Mouse (Mus musculus) cerebellum, postnatal 4 days (tissue): ENCODE measurements around the gene Bmper.

ENCODE experiments used
- DNase-seq, 2 experiments: peaks; one replicate each; pipeline ENCODE4 v3.0.0; 2022; ENCODE audit warnings: low spot score in 2 of 2, mixed read lengths in 1 of 2

Bmper gene

GRCm38 (mm10) chr9:23374789-23375460 is 152.0 kb downstream of the Bmper start:
- no peak for DNase-seq

- DNase-seq, result no peak
These were observed 155.2 kb downstream of the Bmper start for GRCm38 (mm10) chr9:23377831-23378730.

- DNase-seq, result peak in 1 of 2 experiments; percentile 45
These were observed 155.9 kb downstream of the Bmper start for GRCm38 (mm10) chr9:23378731-23379170.

GRCm38 (mm10) chr9:23380171-23380835 is 157.4 kb downstream of the Bmper start:
- no peak for DNase-seq

GRCm38 (mm10) chr9:23383291-23383690 is 160.4 kb downstream of the Bmper start:
- DNase-seq, result peak in 1 of 2 experiments; percentile 10

- no peak for DNase-seq
These were observed 161.0 kb downstream of the Bmper start for GRCm38 (mm10) chr9:23383837-23384236.

- no peak for DNase-seq
These were observed 162.0 kb downstream of the Bmper start for GRCm38 (mm10) chr9:23384880-23385279.

GRCm38 (mm10) chr9:23386201-23386600 is 163.3 kb downstream of the Bmper start:
- DNase-seq, result no peak

GRCm38 (mm10) chr9:23390118-23390517 is 167.2 kb downstream of the Bmper start:
- DNase-seq, result no peak

GRCm38 (mm10) chr9:23394652-23395317 is 171.9 kb downstream of the Bmper start:
- no peak for DNase-seq

GRCm38 (mm10) chr9:23396186-23396585 is 173.3 kb downstream of the Bmper start:
- no peak for DNase-seq

GRCm38 (mm10) chr9:23397876-23398275 is 175.0 kb downstream of the Bmper start:
- no peak for DNase-seq

GRCm38 (mm10) chr9:23399638-23400284 is 176.9 kb downstream of the Bmper start:
- DNase-seq, result no peak

- DNase-seq, result no peak
These were observed 184.5 kb downstream of the Bmper start for GRCm38 (mm10) chr9:23407416-23407815.

GRCm38 (mm10) chr9:23407935-23408781 is 185.3 kb downstream of the Bmper start:
- no peak for DNase-seq

- DNase-seq, result no peak
These were observed 187.7 kb downstream of the Bmper start for GRCm38 (mm10) chr9:23410567-23410966.

- DNase-seq, result no peak
These were observed 190.1 kb downstream of the Bmper start for GRCm38 (mm10) chr9:23412956-23413355.

- no peak for DNase-seq
These were observed 196.2 kb downstream of the Bmper start for GRCm38 (mm10) chr9:23419107-23419506.

- DNase-seq, result no peak
These were observed 200.9 kb downstream of the Bmper start for GRCm38 (mm10) chr9:23423748-23424147.

GRCm38 (mm10) chr9:23432631-23433030 is 209.8 kb downstream of the Bmper start:
- DNase-seq, result no peak
